Comparison of ENCODE assay signal across 8 mouse cellular contexts in genomic region chr7:143094592-143095553, GRCm38 (mm10). TPM values are rescaled to one million over a fixed set of nuclear protein-coding genes. Genes with fewer than 3 reads are reported as not detected.
A peak's percentile ranks its signal among the peaks of the same experiment; 100 is the strongest.
DNase-seq lines count a peak whose midpoint lies in the region; ATAC-seq and TF ChIP-seq lines count a peak whose summit lies in the region.

TSS of gene Trpm5 (minus strand) at chr7:143094642.

- H3K4me1 ChIP-seq in intestine, postnatal 0 days (replicated peaks; ENCODE audit: control insufficient read depth, insufficient read depth, low read length) = no peaks in the 10 kb centered on the region
- H3K4me1 ChIP-seq in limb, embryonic 15.5 days = peaks cover 8% of the 10 kb centered on the region

- no peaks in the 10 kb centered on the region for H3K36me3 ChIP-seq in intestine, postnatal 0 days (ENCODE audit: control insufficient read depth, insufficient read depth)
- no peaks in the 10 kb centered on the region for H3K36me3 ChIP-seq in limb, embryonic 15.5 days

- H3K4me3 ChIP-seq in intestine, postnatal 0 days (ENCODE audit: low read depth, low read length) = no peak within 1 kb of the TSS
- H3K4me3 ChIP-seq in limb, embryonic 15.5 days = no peak within 1 kb of the TSS

- TF ChIP-seq CTCF in intestine, postnatal 0 days (IDR thresholded peaks at IDR 0.05; ENCODE audit: low read depth) = peak; percentile 92

- H3K9ac ChIP-seq in intestine, postnatal 0 days (ENCODE audit: low read depth, low read length) = no peak within 1 kb of the TSS
- H3K9ac ChIP-seq in limb, embryonic 15.5 days = no peak within 1 kb of the TSS

- 0 out of 2 replicates have a peak, but pooled peaks have one; percentile 26 for ATAC-seq in intestine, postnatal 0 days
- ATAC-seq in limb, embryonic 15.5 days (ENCODE audit: insufficient number of reproducible peaks, low FRiP score, low TSS enrichment, low read depth) = peak; percentile 53; the same call in 1 of the 2 replicates
- no peak for ATAC-seq in erythroblast, adult 5-6 weeks (replicated peaks; ENCODE audit: low FRiP score, poor library complexity, severe bottlenecking)

- 45% methylated on average over 10 of the region's 10 CpGs for WGBS in intestine, postnatal 0 days
- 33% methylated on average over 10 of the region's 10 CpGs for whole genome bisulfite sequencing in limb, embryonic 15.5 days

- peak; percentile 20 to 63 for DNase-seq in urinary bladder, adult 18-20 months (ENCODE audit: low spot score in 2 of 2)
- DNase-seq in urinary bladder, postnatal 10 days (ENCODE audit: low spot score) = no peak
- peak; percentile 35 for DNase-seq in brain, adult 2 months (ENCODE audit: low read depth, low spot score)
- DNase-seq in gastrocnemius, postnatal 10 days = peak; percentile 81
- peak; percentile 58 to 60 for DNase-seq in right cerebral cortex, adult 2 months (ENCODE audit: low spot score in 2 of 2)

- H3K27me3 ChIP-seq in intestine, postnatal 0 days (replicated peaks; ENCODE audit: control insufficient read depth, insufficient read depth, low read length) = no peaks in the 10 kb centered on the region
- H3K27me3 ChIP-seq in limb, embryonic 15.5 days = no peaks in the 10 kb centered on the region

- no peak within 1 kb of the TSS for H3K27ac ChIP-seq in intestine, postnatal 0 days (ENCODE audit: low read depth, low read length)
- H3K27ac ChIP-seq in limb, embryonic 15.5 days = no peak within 1 kb of the TSS; the same call in 1 of the 2 replicates

- no peak within 1 kb of the TSS for H3K4me2 ChIP-seq in intestine, postnatal 0 days (replicated peaks; ENCODE audit: low read depth)
- no peak within 1 kb of the TSS for H3K4me2 ChIP-seq in limb, embryonic 15.5 days

- no peaks in the 10 kb centered on the region for H3K9me3 ChIP-seq in intestine, postnatal 0 days (ENCODE audit: control insufficient read depth)
- H3K9me3 ChIP-seq in limb, embryonic 15.5 days = no peaks in the 10 kb centered on the region

RNA-seq across cellular contexts. Expression of gene Trpm5, which starts in this region (rescaled TPM):
- total RNA-seq in gastrocnemius, postnatal 10 days (2021) = 1 to 10 TPM; 1.2 to 2.8 TPM
- 0.97 and 1.3 TPM in 2 replicates for polyA plus RNA-seq in intestine, postnatal 0 days (2015; fragmentation: Nextera tagmentation; extraction: Ambion mirVana)
- 22.1 and 22.8 TPM in 2 replicates for polyA plus RNA-seq in limb, embryonic 15.5 days (2015; fragmentation: Nextera tagmentation; extraction: Ambion mirVana)
- total RNA-seq in erythroblast, adult 5-6 weeks (2015; ENCODE audit: low replicate concordance) = not detected in 2 replicates
- not detected in 2 replicates for total RNA-seq in erythroblast, adult 5-6 weeks (2017; ENCODE audit: low replicate concordance)
